Mouse (Mus musculus) retina, postnatal 1 day (tissue): Measurements from ENCODE around the gene Pacrg.

Source experiments
- DNase-seq: peaks from one replicate; pipeline ENCODE4 v3.0.0-alpha.2; 2012

Gene Pacrg

DNA sequence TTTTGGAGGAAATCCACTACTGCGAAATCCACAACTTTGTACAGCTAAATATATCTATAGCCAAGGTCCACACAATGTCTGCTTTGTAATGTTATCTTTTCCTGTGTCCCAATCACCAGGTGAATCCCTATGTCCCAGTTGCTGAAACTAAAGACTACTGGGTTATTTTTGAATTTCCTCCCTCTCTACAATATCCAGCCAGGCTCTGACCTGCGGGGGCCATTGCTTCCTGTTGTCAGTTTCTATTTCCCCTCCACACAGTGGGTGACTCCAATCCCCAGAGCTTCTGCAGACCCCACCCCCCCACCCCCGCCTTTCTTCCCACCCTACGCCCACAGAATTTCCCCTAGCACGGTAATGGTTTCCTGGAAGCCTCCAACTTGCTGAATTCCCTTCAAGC, 473.1 kb downstream of the Pacrg start:
- DNase-seq, result no peak

DNA sequence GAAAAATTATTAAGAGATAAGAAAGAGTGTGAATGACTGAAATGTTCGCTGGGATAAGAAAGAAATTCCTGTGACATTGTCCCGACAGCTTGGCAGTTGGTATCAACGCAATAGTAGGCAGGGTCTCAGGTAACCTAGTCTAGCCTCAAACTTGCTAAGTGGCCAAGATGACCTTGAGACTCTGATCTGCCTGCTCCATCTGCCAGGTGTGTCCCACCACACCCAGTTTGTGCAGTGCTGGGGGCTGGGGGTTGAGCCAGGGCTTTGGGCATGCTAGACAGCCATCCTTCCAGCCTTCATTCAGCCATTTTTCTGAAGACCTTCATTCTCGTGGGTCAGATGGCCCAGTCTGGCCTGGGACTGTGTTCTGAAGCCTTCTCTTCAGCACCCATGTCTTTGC, 473.5 kb downstream of the Pacrg start:
- no peak for DNase-seq

GRCm38 (mm10) chr17:10365501-10366482, 474.3 kb downstream of the Pacrg start:
- no peak for DNase-seq

DNA sequence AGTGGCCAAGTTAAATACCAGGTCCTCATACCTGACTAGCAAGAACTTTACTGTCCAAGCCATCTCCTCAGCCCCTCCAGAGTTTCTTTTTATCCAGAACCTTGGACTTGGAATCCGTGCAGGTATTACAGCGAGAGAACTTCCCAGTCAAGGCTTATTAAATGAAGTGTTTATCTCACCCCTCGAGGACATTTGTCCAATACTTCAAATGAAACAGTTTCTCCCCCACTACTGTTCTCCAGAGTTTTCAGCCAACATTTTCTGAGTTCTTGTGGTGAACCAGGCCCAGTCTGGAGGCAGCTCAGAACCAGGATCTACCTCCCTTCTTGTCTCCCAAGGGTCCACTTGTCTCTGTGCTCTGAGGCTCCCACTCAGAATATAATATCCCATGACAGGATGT, 477.0 kb downstream of the Pacrg start:
- no peak for DNase-seq

GRCm38 (mm10) chr17:10361882-10362291, 478.2 kb downstream of the Pacrg start:
- no peak for DNase-seq

- peak; percentile 82 for DNase-seq
Measured at GRCm38 (mm10) chr17:10360738-10361137, 479.4 kb downstream of the Pacrg start.

DNA sequence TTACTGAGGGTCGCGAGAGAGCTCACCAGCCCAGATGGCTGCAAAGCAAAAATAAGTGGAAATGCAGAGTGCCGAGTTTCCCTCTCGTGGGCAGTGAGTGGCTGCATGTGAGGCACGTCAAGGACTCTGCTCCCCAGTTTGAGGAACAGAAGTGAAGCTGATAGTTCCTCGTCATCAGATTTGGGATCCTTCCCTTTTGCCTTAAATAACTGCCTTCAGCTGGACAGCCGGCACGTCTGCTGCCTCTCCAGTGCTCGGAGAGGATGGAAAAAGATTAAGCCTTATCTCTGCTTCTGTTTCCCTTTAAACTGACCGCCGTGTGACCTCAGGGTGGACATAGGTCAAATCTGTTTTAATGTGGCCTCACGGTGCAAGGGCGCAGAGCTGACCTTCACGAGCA, 480.6 kb downstream of the Pacrg start:
- DNase-seq, result no peak

- DNase-seq, result peak; percentile 93
Measured at GRCm38 (mm10) chr17:10357348-10357747, 482.8 kb downstream of the Pacrg start.

DNA sequence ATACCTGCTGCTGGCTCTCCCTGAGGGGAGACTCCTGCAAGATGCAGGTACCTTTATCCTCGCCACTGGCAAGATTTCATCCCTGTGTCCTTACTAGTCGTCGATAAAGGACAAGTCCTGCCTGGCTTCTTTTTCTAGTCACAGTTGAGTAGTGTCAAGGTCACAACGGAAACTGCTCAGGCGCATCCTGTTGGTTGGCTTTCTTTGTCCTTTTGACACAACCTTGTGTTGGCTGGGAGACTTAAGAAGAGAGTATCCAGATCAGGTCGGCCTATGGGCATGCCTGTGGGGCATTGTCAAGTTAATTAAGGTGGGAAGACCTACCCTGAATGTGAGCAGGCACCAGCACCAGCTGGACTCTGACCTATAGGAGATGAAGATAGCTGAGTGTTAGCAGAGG, 483.8 kb downstream of the Pacrg start:
- peak; percentile 28 for DNase-seq

GRCm38 (mm10) chr17:10355746-10356145, 484.4 kb downstream of the Pacrg start:
- peak; percentile 23 for DNase-seq
